Mouse (Mus musculus) liver, embryonic 16.5 days (tissue): Measurements from ENCODE around the gene Higd1a. TPM values are rescaled to one million over a fixed set of nuclear protein-coding genes. Genes with fewer than 3 reads are reported as not detected.

ENCODE experiments used
- ATAC-seq: fragments of 200-750 bp; cut with Nextera tagmentation; 2 replicates; pipeline ENCODE4 v1.8.0; 2017; ENCODE audit warnings: low read depth, mild to moderate bottlenecking, moderate number of reproducible peaks, moderate library complexity
- H3K27ac ChIP-seq: fragments of 300-500 bp; sonication (generic); 2 replicates; pipeline ENCODE4 v1.5.1; 2014; ENCODE audit warnings: mild to moderate bottlenecking, low read length
- H3K27me3 ChIP-seq: fragments of 300-500 bp; sonication (generic); 2 replicates; pipeline ENCODE4 v1.6.1; 2014; ENCODE audit warnings: low read depth, low read length, mixed read lengths; ENCODE audit not compliant: control insufficient read depth, insufficient read depth
- H3K36me3 ChIP-seq: fragments of 300-500 bp; sonication (generic); 2 replicates; pipeline ENCODE4 v1.6.1; 2014; ENCODE audit warnings: mild to moderate bottlenecking; ENCODE audit not compliant: control insufficient read depth, insufficient read depth
- H3K4me1 ChIP-seq: fragments of 300-500 bp; sonication (generic); 2 replicates; pipeline ENCODE4 v1.6.1; 2014; ENCODE audit warnings: low read depth, low read length, mixed read lengths; ENCODE audit not compliant: control insufficient read depth
- H3K4me2 ChIP-seq: fragments of 300-500 bp; sonication (generic); 2 replicates; pipeline ENCODE4 v1.6.1; 2014; ENCODE audit warnings: low read depth, low read length, mixed read lengths
- H3K4me3 ChIP-seq: fragments of 300-500 bp; sonication (generic); 2 replicates; pipeline ENCODE4 v1.5.1; 2014; ENCODE audit warnings: low read depth, mild to moderate bottlenecking, low read length
- H3K9ac ChIP-seq: fragments of 300-500 bp; sonication (generic); 2 replicates; pipeline ENCODE4 v1.6.1; 2014; ENCODE audit warnings: low read depth, low read length
- H3K9me3 ChIP-seq: fragments of 300-500 bp; sonication (generic); replicated peaks from 2 replicates; pipeline ENCODE4 v1.6.1; 2016; ENCODE audit warnings: low read length; ENCODE audit not compliant: control insufficient read depth
- WGBS: fragments of 180-500 bp; shearing (Covaris S2); extraction: QIAGEN DNeasy Blood & Tissue Kit; methylation state at CpG from one replicate; pipeline ENCODE4 v1.1.7; 2014; ENCODE audit not compliant: insufficient replicate concordance; 5-methylcytosine and 5-hydroxymethylcytosine counted together
- polyA plus RNA-seq: library from polyadenylated mRNA; unstranded; fragments of >200 nt; fragmentation: Nextera tagmentation; extraction: Ambion mirVana; gene quantifications from 2 replicates; pipeline ENCODE4 v1.2.1, GENCODE M21; 2015

Higd1a gene
- polyA plus RNA-seq, 1 experiment from 2014 or later, result 114 TPM

GRCm38 (mm10) chr9:121868236-121868635 is 10.1 kb upstream of the Higd1a start:
- Histone ChIP-seq H3K9me3 (no peaks in the 10 kb centered on the region), H3K4me2 (no peak overlapping the region), H3K36me3 (no peaks in the 10 kb centered on the region), H3K27me3 (no peaks in the 10 kb centered on the region), H3K27ac (no peak overlapping the region), H3K4me1 (no peaks in the 10 kb centered on the region), H3K4me3 (no peak overlapping the region), H3K9ac (no peak overlapping the region)
- 60% methylated on average over 6 of the region's 6 CpGs for WGBS
- no peak for ATAC-seq

- Histone ChIP-seq H3K4me3 (no peak overlapping the region), H3K9ac (no peak overlapping the region), H3K27ac (no peak overlapping the region), H3K9me3 (no peaks in the 10 kb centered on the region), H3K27me3 (no peaks in the 10 kb centered on the region), H3K4me1 (no peaks in the 10 kb centered on the region), H3K36me3 (no peaks in the 10 kb centered on the region), H3K4me2 (no peak overlapping the region)
- 81% methylated on average over 6 of the region's 6 CpGs for WGBS
- no peak for ATAC-seq
These were observed 9.5 kb upstream of the Higd1a start for GRCm38 (mm10) chr9:121867632-121868031.

- no peaks in the 10 kb centered on the region for H3K9me3 ChIP-seq
- H3K4me3 ChIP-seq, result no peak overlapping the region
- no peak for ATAC-seq
- 49% methylated on average over 3 of the region's 3 CpGs for WGBS
- no peak overlapping the region for H3K4me2 ChIP-seq
- H3K36me3 ChIP-seq, result no peaks in the 10 kb centered on the region
- H3K27ac ChIP-seq, result no peak overlapping the region
- no peaks in the 10 kb centered on the region for H3K4me1 ChIP-seq
- no peaks in the 10 kb centered on the region for H3K27me3 ChIP-seq
- no peak overlapping the region for H3K9ac ChIP-seq
These were observed 7.4 kb upstream of the Higd1a start for GRCm38 (mm10) chr9:121865425-121866008.

GRCm38 (mm10) chr9:121864837-121865236 is 6.7 kb upstream of the Higd1a start:
- Histone ChIP-seq H3K27me3 (no peaks in the 10 kb centered on the region), H3K27ac (no peak overlapping the region), H3K9me3 (no peaks in the 10 kb centered on the region), H3K36me3 (no peaks in the 10 kb centered on the region), H3K9ac (no peak overlapping the region), H3K4me2 (no peak overlapping the region), H3K4me3 (no peak overlapping the region), H3K4me1 (no peaks in the 10 kb centered on the region)
- no peak for ATAC-seq
- WGBS, result 60% methylated on average over 4 of the region's 4 CpGs

- H3K4me3 ChIP-seq, result no peak overlapping the region
- H3K4me1 ChIP-seq, result peaks cover 11% of the 10 kb centered on the region
- WGBS, result 61% methylated on average over 2 of the region's 2 CpGs
- H3K27ac ChIP-seq, result no peak overlapping the region
- no peaks in the 10 kb centered on the region for H3K9me3 ChIP-seq
- no peak overlapping the region for H3K9ac ChIP-seq
- ATAC-seq, result no peak
- H3K27me3 ChIP-seq, result no peaks in the 10 kb centered on the region
- no peak overlapping the region for H3K4me2 ChIP-seq
- H3K36me3 ChIP-seq, result no peaks in the 10 kb centered on the region
These were observed 2.8 kb upstream of the Higd1a start for GRCm38 (mm10) chr9:121860921-121861320.

GRCm38 (mm10) chr9:121859345-121859744 is 1.2 kb upstream of the Higd1a start:
- Histone ChIP-seq H3K4me1 (peaks cover 21% of the 10 kb centered on the region), H3K4me3 (no peak overlapping the region), H3K27me3 (no peaks in the 10 kb centered on the region), H3K27ac (no peak overlapping the region), H3K36me3 (no peaks in the 10 kb centered on the region), H3K4me2 (no peak overlapping the region), H3K9me3 (no peaks in the 10 kb centered on the region), H3K9ac (no peak overlapping the region)
- no peak for ATAC-seq
- WGBS, result 56% methylated on average over 2 of the region's 2 CpGs

- peak overlapping the region; percentile 94 for H3K9ac ChIP-seq
- H3K4me1 ChIP-seq, result peaks cover 23% of the 10 kb centered on the region
- peak overlapping the region; percentile 85 for H3K4me2 ChIP-seq
- under 1% methylated on average over 68 of the region's 70 CpGs for WGBS
- peak overlapping the region; percentile 89 for H3K4me3 ChIP-seq
- no peaks in the 10 kb centered on the region for H3K9me3 ChIP-seq
- ATAC-seq, result peak; percentile 95
- H3K27ac ChIP-seq, result peak overlapping the region; percentile 99
- H3K27me3 ChIP-seq, result no peaks in the 10 kb centered on the region
- no peaks in the 10 kb centered on the region for H3K36me3 ChIP-seq
These were observed 549 bp downstream of the Higd1a start for GRCm38 (mm10) chr9:121857474-121858152.

- H3K4me1 ChIP-seq, result peaks cover 23% of the 10 kb centered on the region
- peak overlapping the region; percentile 85 for H3K4me2 ChIP-seq
- H3K9me3 ChIP-seq, result no peaks in the 10 kb centered on the region
- peak overlapping the region; percentile 89 for H3K4me3 ChIP-seq
- peak overlapping the region; percentile 94 for H3K9ac ChIP-seq
- ATAC-seq, result peak; percentile 23
- peak overlapping the region; percentile 99 for H3K27ac ChIP-seq
- H3K27me3 ChIP-seq, result no peaks in the 10 kb centered on the region
- WGBS, result under 1% methylated on average over 39 of the region's 39 CpGs
- no peaks in the 10 kb centered on the region for H3K36me3 ChIP-seq
These were observed 1.3 kb downstream of the Higd1a start for GRCm38 (mm10) chr9:121856649-121857416.

GRCm38 (mm10) chr9:121854246-121854645 is 3.9 kb downstream of the Higd1a start:
- no peak overlapping the region for H3K4me2 ChIP-seq
- H3K4me3 ChIP-seq, result no peak overlapping the region
- 87% methylated on average over 3 of the region's 3 CpGs for WGBS
- H3K36me3 ChIP-seq, result peaks cover 9% of the 10 kb centered on the region
- H3K9ac ChIP-seq, result no peak overlapping the region
- no peak for ATAC-seq
- no peaks in the 10 kb centered on the region for H3K9me3 ChIP-seq
- peaks cover 23% of the 10 kb centered on the region for H3K4me1 ChIP-seq
- H3K27me3 ChIP-seq, result no peaks in the 10 kb centered on the region
- no peak overlapping the region for H3K27ac ChIP-seq
